Mouse (Mus musculus) Patski (cell line): ENCODE results near the gene Lrba. TPM values are rescaled to one million over a fixed set of nuclear protein-coding genes. Genes with fewer than 3 reads are reported as not detected.

Experiments used
- ATAC-seq: fragments of 100-300 bp; one replicate; pipeline ENCODE4 v1.8.0; 2021
- CTCF ChIA-PET: fragments of 350-600 bp; sonication (Branson Sonifier 250); formaldehyde crosslinking; loops from one replicate; lab custom pipeline; 2022; ENCODE audit warnings: inconsistent platforms; lab: Charles Lee
- POLR2A ChIA-PET: fragments of 350-600 bp; sonication (Branson Sonifier 250); formaldehyde crosslinking; loops from one replicate; lab custom pipeline; 2022; ENCODE audit warnings: antibody characterized with exemption, inconsistent platforms; lab: Charles Lee
- DNase-seq: peaks from one replicate; pipeline ENCODE4 v3.0.0-alpha.2; 2011; ENCODE audit warnings: low read depth, low spot score
- H3K27me3 ChIP-seq: fragments of 371-371 bp; one replicate; pipeline ENCODE4 v1.5.1; 2021
- CTCF ChIP-seq: fragments of 100-300 bp; IDR thresholded peaks from one replicate; pipeline ENCODE4 v1.5.1; 2021
- in situ Hi-C: fragments of 300-500 bp; cut with MboI; formaldehyde crosslinking; loops from 3 replicates; pipeline ENCODE4 v1.11.1; 2018; ENCODE audit warnings: low pct_unique_long_range_greater_than_20kb, mixed read lengths
- polyA plus RNA-seq: library from polyadenylated mRNA; unstranded; gene quantifications from one replicate; pipeline ENCODE4 v1.2.3, GENCODE M21; 2021

Lrba gene
- 35.1 TPM for polyA plus RNA-seq

- ChIA-PET CTCF (interaction anchor here (1.0 to 1.3 kb wide), 2 partner anchors 12 to 43 kb away, joined by 4 to 5 read pairs; no protein-coding TSS in a partner anchor), POLR2A (interaction anchor here (1.1 kb wide), 1 partner anchor 20 kb away, joined by 5 read pairs; no protein-coding TSS in a partner anchor)
- peak; percentile 43 for DNase-seq
- peak; percentile 89 for ATAC-seq
- in situ Hi-C loops: loop anchor here (5.0 kb wide), 1 partner anchor 82 kb away; the partner anchor contains the start of gene Rps3a1
- H3K27me3 ChIP-seq: no peaks in the 10 kb centered on the region
- TF ChIP-seq CTCF: no peak
Measured at GRCm38 (mm10) chr3:86224564-86225421, at the start of gene Lrba. Gene Lrba (plus strand): TSS chr3:86224680.

- ATAC-seq: no peak
- CTCF ChIA-PET: no interaction called here
- in situ Hi-C loops: no loop called here
- POLR2A ChIA-PET: interaction anchor here (1.1 kb wide), 1 partner anchor 10 kb away, joined by 3 read pairs; no protein-coding TSS in a partner anchor
- H3K27me3 ChIP-seq: no peaks in the 10 kb centered on the region
- no peak for DNase-seq
- TF ChIP-seq CTCF: no peak
Measured at GRCm38 (mm10) chr3:86179714-86180113, 44.8 kb upstream of the Lrba start.

- H3K27me3 ChIP-seq: no peaks in the 10 kb centered on the region
- ATAC-seq (no peak), DNase-seq (no peak)
- ChIA-PET CTCF (interaction anchor here (0.8 to 1.4 kb wide), 3 partner anchors 11 to 23 kb away, joined by 3 to 4 read pairs (median 3); no protein-coding TSS in a partner anchor), POLR2A (no interaction called here)
- no peak for TF ChIP-seq CTCF
- in situ Hi-C loops: no loop called here
Measured at GRCm38 (mm10) chr3:86181107-86181506, 43.4 kb upstream of the Lrba start.

GRCm38 (mm10) chr3:86184546-86184945 is 39.9 kb upstream of the Lrba start:
- DNase-seq: no peak
- in situ Hi-C loops: no loop called here

GRCm38 (mm10) chr3:86187736-86188389 is 36.6 kb upstream of the Lrba start:
- in situ Hi-C loops: no loop called here
- ChIA-PET CTCF (no interaction called here), POLR2A (no interaction called here)
- no peak for DNase-seq
- no peak for ATAC-seq
- H3K27me3 ChIP-seq: no peaks in the 10 kb centered on the region
- no peak for TF ChIP-seq CTCF

More at GRCm38 (mm10) chr3:86184546-86184945, 39.9 kb upstream of the Lrba start:
- ATAC-seq: no peak
- no peak for TF ChIP-seq CTCF
- POLR2A ChIA-PET: interaction anchor here (1.1 kb wide), 1 partner anchor 9 kb away, joined by 3 read pairs; no protein-coding TSS in a partner anchor
- no peaks in the 10 kb centered on the region for H3K27me3 ChIP-seq
- CTCF ChIA-PET: interaction anchor here (1.6 kb wide), 1 partner anchor 12 kb away, joined by 3 read pairs; no protein-coding TSS in a partner anchor

GRCm38 (mm10) chr3:86195981-86196380 is 28.5 kb upstream of the Lrba start:
- H3K27me3 ChIP-seq: peaks cover 3% of the 10 kb centered on the region
- in situ Hi-C loops: no loop called here
- ATAC-seq (no peak), DNase-seq (no peak)
- ChIA-PET CTCF (interaction anchor here (0.9 to 1.9 kb wide), 2 partner anchors 11 to 26 kb away, joined by 4 read pairs; no protein-coding TSS in a partner anchor), POLR2A (no interaction called here)
- no peak for TF ChIP-seq CTCF

- no peak for TF ChIP-seq CTCF
- ChIA-PET CTCF (interaction anchor here (1.9 kb wide), 1 partner anchor 25 kb away, joined by 4 read pairs; no protein-coding TSS in a partner anchor), POLR2A (no interaction called here)
- DNase-seq (no peak), ATAC-seq (no peak)
- in situ Hi-C loops: no loop called here
- peaks cover 3% of the 10 kb centered on the region for H3K27me3 ChIP-seq
Measured at GRCm38 (mm10) chr3:86196471-86196870, 28.0 kb upstream of the Lrba start.

GRCm38 (mm10) chr3:86201645-86202175 is 22.8 kb upstream of the Lrba start:
- no peak for ATAC-seq
- in situ Hi-C loops: no loop called here
- POLR2A ChIA-PET: no interaction called here
- DNase-seq: no peak
- peaks cover 3% of the 10 kb centered on the region for H3K27me3 ChIP-seq
- TF ChIP-seq CTCF: no peak
- CTCF ChIA-PET: no interaction called here

GRCm38 (mm10) chr3:86202449-86202848 is 22.0 kb upstream of the Lrba start:
- H3K27me3 ChIP-seq: peaks cover 3% of the 10 kb centered on the region
- DNase-seq (no peak), ATAC-seq (no peak)
- ChIA-PET POLR2A (no interaction called here), CTCF (no interaction called here)
- in situ Hi-C loops: no loop called here
- TF ChIP-seq CTCF: no peak
